Mouse (Mus musculus) testis, adult 2 months (tissue): ENCODE results near the gene Kdm5a. TPM values are rescaled to one million over a fixed set of nuclear protein-coding genes. Genes with fewer than 3 reads are reported as not detected.

ENCODE experiments used
- H3K27ac ChIP-seq: fragments of 200-500 bp; 2 replicates; pipeline ENCODE4 v1.5.1; 2012; ENCODE audit warnings: low read depth, low read length; ENCODE audit not compliant: control insufficient read depth, insufficient read depth
- H3K27me3 ChIP-seq: fragments of 200-500 bp; 2 replicates; pipeline ENCODE4 v1.6.1; 2012; ENCODE audit warnings: mild to moderate bottlenecking, low read length, moderate library complexity; ENCODE audit not compliant: control insufficient read depth, insufficient read depth
- H3K36me3 ChIP-seq: fragments of 200-500 bp; 2 replicates; pipeline ENCODE4 v1.6.1; 2012; ENCODE audit warnings: mild to moderate bottlenecking, low read length; ENCODE audit not compliant: control insufficient read depth, insufficient read depth
- H3K4me1 ChIP-seq: fragments of 200-500 bp; 2 replicates; pipeline ENCODE4 v1.6.1; 2012; ENCODE audit warnings: low read length; ENCODE audit not compliant: control insufficient read depth, insufficient read depth
- H3K4me3 ChIP-seq: fragments of 200-500 bp; 2 replicates; pipeline ENCODE4 v1.5.1; 2012; ENCODE audit warnings: low read depth, mild to moderate bottlenecking, low read length, moderate library complexity, mixed read lengths; ENCODE audit not compliant: control insufficient read depth
- CTCF ChIP-seq: fragments of 200-500 bp; IDR thresholded peaks from 2 replicates; pipeline ENCODE4 v1.5.1; 2012; ENCODE audit warnings: low read depth, mild to moderate bottlenecking, inconsistent platforms, low read length, moderate library complexity; ENCODE audit not compliant: control insufficient read depth, insufficient read depth, insufficient replicate concordance
- POLR2A ChIP-seq: fragments of 200-500 bp; IDR thresholded peaks from 2 replicates; pipeline ENCODE4 v1.6.1; 2012; ENCODE audit warnings: low read depth, mild to moderate bottlenecking, inconsistent platforms, low read length, moderate library complexity; ENCODE audit not compliant: control insufficient read depth
- polyA plus RNA-seq: library from polyadenylated mRNA; depleted of rRNA; stranded (reverse); fragments of >200 nt; gene quantifications from 2 replicates; pipeline ENCODE4 v1.2.3, GENCODE M21; 2012

Gene Kdm5a
- polyA plus RNA-seq, 1 experiment, result 5.7 TPM

DNA sequence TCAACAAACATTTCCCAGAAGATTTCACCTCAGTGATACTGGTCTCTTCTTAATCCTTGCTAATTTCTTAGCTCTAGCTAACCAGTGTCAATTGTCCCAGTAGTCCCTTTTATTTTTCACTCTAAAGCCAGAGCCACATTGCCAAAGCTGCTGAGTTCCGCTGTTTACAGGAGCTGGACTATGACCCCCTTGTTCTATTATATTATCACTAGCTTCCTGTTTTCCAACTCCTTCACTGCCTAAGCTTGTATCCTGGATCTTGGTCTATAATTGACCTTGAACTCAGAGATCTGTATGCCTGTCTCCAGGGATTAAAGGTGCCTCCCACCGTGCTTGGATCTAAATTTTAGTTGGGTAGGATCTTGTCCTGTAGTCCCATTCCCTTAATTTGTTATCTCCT is 12.8 kb downstream of the Kdm5a start:
- Histone ChIP-seq H3K4me3 (no peak overlapping the region), H3K27ac (no peak overlapping the region), H3K4me1 (no peaks in the 10 kb centered on the region), H3K36me3 (no peaks in the 10 kb centered on the region), H3K27me3 (no peaks in the 10 kb centered on the region)
- TF ChIP-seq POLR2A (no peak), CTCF (no peak)

DNA sequence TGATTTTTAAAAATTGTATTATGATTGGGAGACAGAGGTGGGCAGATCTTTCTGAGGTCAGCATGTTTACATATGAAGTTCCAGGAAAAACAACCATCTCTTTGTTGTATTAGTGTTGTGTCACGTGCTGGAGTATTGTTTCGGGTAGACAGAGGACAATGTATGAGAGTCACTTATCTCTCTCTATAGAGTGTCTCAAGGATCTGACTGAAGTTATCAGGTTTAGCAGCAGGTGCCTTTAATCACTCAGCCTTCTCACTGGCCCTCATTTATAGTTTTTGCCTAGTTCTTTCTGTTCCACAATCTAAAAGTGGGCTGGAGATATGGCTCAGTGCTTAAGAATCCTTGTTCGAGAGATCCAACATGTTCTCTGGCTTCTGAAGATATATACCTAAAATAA is 26.1 kb downstream of the Kdm5a start:
- Histone ChIP-seq H3K27ac (no peak overlapping the region), H3K36me3 (peaks cover 1% of the 10 kb centered on the region; the same call in 1 of the 2 replicates), H3K27me3 (no peaks in the 10 kb centered on the region), H3K4me3 (no peak overlapping the region), H3K4me1 (no peaks in the 10 kb centered on the region)
- TF ChIP-seq CTCF (no peak), POLR2A (no peak)

DNA sequence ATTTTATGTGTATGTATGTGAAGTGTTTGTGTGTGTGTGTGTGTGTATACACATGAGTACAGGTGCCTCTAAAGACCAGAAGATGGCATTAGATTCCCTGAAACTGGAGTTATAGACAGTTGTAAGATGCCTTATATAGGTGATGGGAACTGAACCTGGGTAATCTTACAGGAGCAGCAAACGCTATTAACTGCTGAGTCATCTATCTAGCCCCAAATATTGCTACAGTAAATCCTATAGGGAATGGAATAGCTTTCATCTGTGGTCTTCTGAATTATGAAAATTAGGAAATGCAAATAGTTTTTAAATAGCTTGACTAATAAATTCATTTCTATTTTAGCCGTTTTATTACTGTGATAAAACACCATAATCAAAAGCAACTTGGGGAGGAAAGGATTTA is 28.9 kb downstream of the Kdm5a start:
- Histone ChIP-seq H3K4me3 (no peak overlapping the region), H3K27me3 (no peaks in the 10 kb centered on the region), H3K36me3 (peaks cover 1% of the 10 kb centered on the region; the same call in 1 of the 2 replicates), H3K27ac (no peak overlapping the region), H3K4me1 (no peaks in the 10 kb centered on the region)
- TF ChIP-seq CTCF (no peak), POLR2A (no peak)

DNA sequence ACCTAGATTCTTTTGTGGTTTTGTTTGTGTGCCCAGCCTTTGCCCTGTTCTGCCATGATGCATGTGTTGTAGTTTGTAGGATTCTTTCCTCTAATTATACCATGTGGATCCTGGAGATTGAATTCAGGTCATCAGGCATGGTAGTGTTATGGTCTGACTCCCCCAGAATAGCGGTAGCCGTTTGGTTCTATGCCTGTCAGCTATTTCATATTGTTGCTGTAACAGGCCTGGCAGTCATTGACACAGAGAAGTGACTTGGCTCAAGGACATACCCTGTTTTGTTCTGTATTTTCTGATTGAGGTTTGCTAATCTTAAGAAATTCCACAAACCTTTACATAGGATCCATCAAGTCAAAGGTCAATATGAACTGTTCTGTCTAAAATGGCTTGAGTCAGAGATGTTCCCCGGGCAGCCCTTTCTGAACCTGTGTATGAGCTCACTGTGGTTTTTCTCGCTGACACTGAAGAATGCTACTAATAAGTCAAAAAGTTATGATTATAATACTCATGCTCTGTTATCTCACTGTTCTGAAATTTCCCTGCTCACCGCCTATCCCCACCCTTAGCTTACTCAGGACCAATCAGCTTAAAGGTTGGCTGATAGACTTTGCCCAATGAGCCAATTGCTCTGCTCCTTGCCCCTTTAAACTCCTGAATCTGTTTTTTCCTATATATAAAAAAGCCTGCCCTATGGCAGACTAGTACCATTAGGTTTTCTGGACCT is 31.9 kb downstream of the Kdm5a start:
- TF ChIP-seq CTCF (no peak), POLR2A (no peak)

DNA sequence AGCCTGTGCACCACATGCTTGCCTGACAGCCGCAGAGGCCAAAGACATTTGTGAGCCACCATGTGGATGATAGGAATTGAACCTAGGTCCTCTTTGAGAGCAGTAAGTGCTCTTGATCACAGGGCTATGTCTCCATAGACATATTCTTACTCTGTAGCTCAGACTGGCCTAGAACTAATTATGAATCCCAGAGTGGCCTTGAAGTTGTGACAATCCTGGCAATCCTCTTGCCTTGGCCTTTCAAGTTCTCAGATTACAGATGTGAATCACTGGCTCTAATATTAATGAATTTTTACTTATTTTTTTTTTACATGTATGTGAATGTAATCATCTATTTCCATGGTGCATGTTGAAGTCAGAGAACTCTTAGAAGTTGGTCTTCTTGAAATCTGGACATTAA is 40.0 kb downstream of the Kdm5a start:
- H3K27me3 ChIP-seq, result no peaks in the 10 kb centered on the region
- H3K36me3 ChIP-seq, result no peaks in the 10 kb centered on the region; the same call in 1 of the 2 replicates
- no peaks in the 10 kb centered on the region for H3K4me1 ChIP-seq
- no peak overlapping the region for H3K27ac ChIP-seq
- no peak overlapping the region for H3K4me3 ChIP-seq
- TF ChIP-seq CTCF, result no peak
- TF ChIP-seq POLR2A, result no peak

More for the DNA sequence above, 31.9 kb downstream of the Kdm5a start:
- H3K4me1 ChIP-seq, result no peaks in the 10 kb centered on the region
- H3K27me3 ChIP-seq, result no peaks in the 10 kb centered on the region
- no peak overlapping the region for H3K27ac ChIP-seq
- no peak overlapping the region for H3K4me3 ChIP-seq
- H3K36me3 ChIP-seq, result peaks cover 1% of the 10 kb centered on the region; the same call in 1 of the 2 replicates

DNA sequence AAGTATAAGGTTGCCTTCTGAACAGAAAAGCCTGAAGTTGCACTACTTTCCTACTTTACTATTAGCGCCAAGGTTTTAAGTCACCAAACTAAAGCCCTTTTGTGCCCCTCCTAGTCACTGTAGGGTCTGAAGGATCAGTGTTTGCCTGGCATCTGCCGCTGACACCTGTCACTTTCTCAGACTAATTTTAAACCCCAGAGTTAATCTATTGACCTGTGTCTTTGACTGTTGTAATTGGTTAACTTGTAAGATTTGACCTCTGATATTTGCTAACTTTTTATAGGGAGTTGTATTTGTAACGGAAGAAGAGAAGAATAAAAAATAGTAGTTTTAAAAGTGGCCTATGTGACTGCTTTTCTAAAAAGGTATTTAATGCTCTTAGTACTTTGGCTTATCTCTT is 74.2 kb downstream of the Kdm5a start:
- H3K4me3 ChIP-seq, result no peak overlapping the region
- no peaks in the 10 kb centered on the region for H3K27me3 ChIP-seq
- no peaks in the 10 kb centered on the region for H3K4me1 ChIP-seq
- H3K27ac ChIP-seq, result no peak overlapping the region
- TF ChIP-seq POLR2A, result no peak
- no peak for TF ChIP-seq CTCF
- H3K36me3 ChIP-seq, result peaks cover 2% of the 10 kb centered on the region; the same call in 1 of the 2 replicates

DNA sequence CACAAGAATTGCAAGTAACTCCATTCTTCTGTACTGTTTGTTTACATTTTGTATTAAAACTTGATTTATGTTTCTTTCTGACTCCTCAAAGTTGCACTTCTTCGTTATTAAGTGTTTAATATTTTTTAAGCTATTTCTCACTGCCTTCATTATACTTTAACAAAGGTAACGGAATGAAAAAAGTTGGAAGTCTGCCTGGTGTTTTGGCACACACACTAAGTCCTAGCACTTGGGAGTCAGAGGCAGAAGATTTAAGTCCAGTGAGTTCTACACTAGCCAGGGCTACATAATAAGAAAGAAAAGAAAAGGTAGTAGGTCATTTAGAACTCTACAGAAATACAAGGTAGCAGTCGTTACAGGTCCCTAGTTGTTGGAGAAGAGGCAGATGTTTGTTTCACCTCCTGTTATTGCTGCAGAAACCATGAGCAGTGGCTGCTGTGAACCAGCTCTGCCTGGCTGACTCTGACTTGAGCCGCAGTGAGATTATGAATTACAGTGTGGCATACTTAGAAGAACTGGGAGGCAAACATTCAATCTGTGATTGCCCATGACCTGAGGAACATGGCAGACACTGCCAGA is 78.3 kb downstream of the Kdm5a start:
- no peak overlapping the region for H3K4me3 ChIP-seq
- no peak overlapping the region for H3K27ac ChIP-seq
- TF ChIP-seq POLR2A (no peak), CTCF (no peak)
- no peaks in the 10 kb centered on the region for H3K4me1 ChIP-seq
- H3K27me3 ChIP-seq, result no peaks in the 10 kb centered on the region
- no peaks in the 10 kb centered on the region for H3K36me3 ChIP-seq
